Mouse (Mus musculus): Measurements from ENCODE around the gene Oxsr1. TPM values are rescaled to one million over a fixed set of nuclear protein-coding genes. Genes with fewer than 3 reads are reported as not detected.
"Not testable (repeated sequence)": the region's sequence is repeated elsewhere in the genome, so short reads cannot be mapped to it uniquely, and the experiment has no call there.

Oxsr1 gene
- polyA plus RNA-seq, 1 experiment from 2014 or later = 13.8 TPM

DNA sequence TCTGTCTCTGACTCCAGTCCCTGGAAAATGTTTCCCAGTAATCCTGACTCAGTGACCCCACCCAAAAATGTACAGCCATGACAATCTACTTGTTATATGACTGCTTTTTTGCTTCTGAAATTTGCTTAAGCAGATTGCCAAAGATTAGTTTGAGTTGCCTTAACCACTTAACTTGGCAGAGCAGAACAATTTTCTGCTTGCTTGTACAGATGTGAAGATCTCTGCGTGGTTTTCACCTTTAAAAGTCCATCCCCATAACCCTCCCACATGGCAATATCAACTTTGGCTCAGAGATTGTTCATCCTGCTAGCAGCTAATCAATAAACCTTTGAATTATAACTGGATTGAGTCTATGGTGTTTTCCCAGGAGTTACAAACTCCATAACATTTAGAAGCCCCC is 13.2 kb downstream of the Oxsr1 start:
- WGBS = 82% methylated on average over 1 of the region's 1 CpGs
- no peak overlapping the region for H3K27ac ChIP-seq (replicated peaks)

GRCm38 (mm10) chr9:119305863-119306262 is 16.4 kb downstream of the Oxsr1 start:
- H3K27me3 ChIP-seq = no peaks in the 10 kb centered on the region
- 94% methylated on average over 7 of the region's 7 CpGs for WGBS
- H3K9ac ChIP-seq = no peak overlapping the region
- no peaks in the 10 kb centered on the region for H3K9me3 ChIP-seq
- peaks cover 15% of the 10 kb centered on the region for H3K36me3 ChIP-seq
- ATAC-seq (ENCODE audit: low FRiP score, low read depth) = no peak
- H3K4me2 ChIP-seq = no peak overlapping the region
- no peaks in the 10 kb centered on the region for H3K4me1 ChIP-seq (replicated peaks)
- no peak overlapping the region for H3K4me3 ChIP-seq
- no peak overlapping the region for H3K27ac ChIP-seq (replicated peaks)

More for the DNA sequence above, 13.2 kb downstream of the Oxsr1 start:
- Histone ChIP-seq H3K27me3 (no peaks in the 10 kb centered on the region), H3K4me3 (no peak overlapping the region), H3K9ac (no peak overlapping the region), H3K36me3 (no peaks in the 10 kb centered on the region), H3K4me2 (no peak overlapping the region), H3K4me1 (replicated peaks) (no peaks in the 10 kb centered on the region), H3K9me3 (no peaks in the 10 kb centered on the region)
- ATAC-seq (ENCODE audit: low FRiP score, low read depth) = no peak

DNA sequence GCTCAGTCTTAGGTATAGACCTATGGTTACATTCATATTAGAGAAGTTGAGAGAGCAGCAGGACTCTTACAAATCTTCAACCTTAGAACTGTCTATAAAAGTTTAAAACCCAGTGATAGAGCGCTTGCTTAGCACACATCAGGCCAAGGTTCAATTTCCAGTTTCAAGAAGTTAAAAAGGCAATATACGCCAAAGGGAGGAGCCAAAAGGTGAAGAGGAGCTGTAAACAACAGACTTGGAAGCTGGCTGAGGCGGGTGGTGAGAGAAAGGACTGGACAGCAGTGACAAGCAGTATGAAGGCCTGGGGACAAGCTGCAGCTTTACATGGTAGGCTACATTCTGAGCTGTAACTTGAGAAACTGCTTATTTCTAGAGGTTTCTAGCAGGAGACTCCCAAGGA is 23.7 kb downstream of the Oxsr1 start:
- WGBS = 95% methylated on average over 3 of the region's 3 CpGs
- Histone ChIP-seq H3K4me3 (no peak overlapping the region), H3K27me3 (no peaks in the 10 kb centered on the region), H3K36me3 (peaks cover 15% of the 10 kb centered on the region), H3K9me3 (no peaks in the 10 kb centered on the region), H3K4me1 (replicated peaks) (no peaks in the 10 kb centered on the region), H3K4me2 (no peak overlapping the region), H3K9ac (no peak overlapping the region), H3K27ac (replicated peaks) (no peak overlapping the region)
- ATAC-seq (ENCODE audit: low FRiP score, low read depth) = no peak

DNA sequence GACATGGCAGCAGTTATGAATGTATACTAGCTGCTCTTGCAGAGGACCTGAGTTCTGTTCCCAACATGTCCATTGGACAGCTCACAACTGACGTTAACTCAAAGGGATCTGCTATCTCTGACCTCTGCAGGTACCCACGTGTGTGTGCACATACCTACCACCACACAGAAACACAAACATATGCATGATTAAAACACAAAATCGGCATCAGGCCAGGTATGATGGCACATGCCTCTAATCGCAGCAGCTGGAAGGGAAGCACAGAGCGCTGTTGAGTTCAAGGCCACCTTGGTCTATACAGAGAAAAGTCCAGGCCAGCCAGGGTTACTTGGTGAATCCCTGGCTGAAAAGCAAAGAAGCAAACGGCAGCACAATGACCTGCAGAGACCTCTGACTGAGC is 24.5 kb downstream of the Oxsr1 start:
- no peaks in the 10 kb centered on the region for H3K9me3 ChIP-seq
- no peak overlapping the region for H3K9ac ChIP-seq
- no peak overlapping the region for H3K4me2 ChIP-seq
- no peak overlapping the region for H3K4me3 ChIP-seq
- no peak overlapping the region for H3K27ac ChIP-seq (replicated peaks)
- peaks cover 11% of the 10 kb centered on the region for H3K36me3 ChIP-seq
- no peak for ATAC-seq (ENCODE audit: low FRiP score, low read depth)
- H3K4me1 ChIP-seq (replicated peaks) = no peaks in the 10 kb centered on the region
- WGBS = 85% methylated on average over 6 of the region's 6 CpGs
- no peaks in the 10 kb centered on the region for H3K27me3 ChIP-seq

DNA sequence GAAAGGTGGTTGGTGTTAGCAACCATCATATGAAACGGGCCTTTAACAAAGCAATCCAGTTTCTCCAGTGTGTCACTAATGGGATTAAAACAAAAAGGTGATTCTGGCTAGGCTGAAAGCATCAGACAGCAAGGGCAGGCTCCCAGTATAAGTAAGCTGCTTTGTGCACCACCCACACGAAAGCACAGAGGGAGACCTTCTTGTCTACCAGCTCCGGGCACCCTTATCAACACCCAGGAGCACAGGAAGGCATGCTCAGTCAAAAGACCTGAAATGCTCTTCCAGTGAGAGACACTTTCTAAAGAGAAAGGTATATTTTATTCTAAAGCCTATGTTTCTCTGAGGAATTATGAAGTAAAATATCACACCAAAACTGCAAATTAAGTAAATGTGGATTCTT is 31.4 kb downstream of the Oxsr1 start:
- no peaks in the 10 kb centered on the region for H3K27me3 ChIP-seq
- no peak for ATAC-seq (ENCODE audit: low FRiP score, low read depth)

GRCm38 (mm10) chr9:119280894-119281682 is 41.1 kb downstream of the Oxsr1 start:
- Histone ChIP-seq H3K4me3 (no peak overlapping the region), H3K4me2 (no peak overlapping the region), H3K27me3 (no peaks in the 10 kb centered on the region), H3K9me3 (no peaks in the 10 kb centered on the region), H3K9ac (no peak overlapping the region), H3K4me1 (replicated peaks) (peaks cover 7% of the 10 kb centered on the region; the same call in 1 of the 2 replicates), H3K27ac (replicated peaks) (no peak overlapping the region), H3K36me3 (peaks cover 13% of the 10 kb centered on the region; the same call in 1 of the 2 replicates)
- WGBS = 83% methylated on average over 5 of the region's 5 CpGs
- ATAC-seq (ENCODE audit: low FRiP score, low read depth) = no peak

More for the DNA sequence above, 31.4 kb downstream of the Oxsr1 start:
- 90% methylated on average over 3 of the region's 3 CpGs for WGBS
- no peak overlapping the region for H3K9ac ChIP-seq
- H3K27ac ChIP-seq (replicated peaks) = no peak overlapping the region
- H3K36me3 ChIP-seq = peaks cover 4% of the 10 kb centered on the region; the same call in 1 of the 2 replicates
- no peaks in the 10 kb centered on the region for H3K9me3 ChIP-seq
- H3K4me3 ChIP-seq = no peak overlapping the region
- H3K4me2 ChIP-seq = no peak overlapping the region
- H3K4me1 ChIP-seq (replicated peaks) = no peaks in the 10 kb centered on the region

DNA sequence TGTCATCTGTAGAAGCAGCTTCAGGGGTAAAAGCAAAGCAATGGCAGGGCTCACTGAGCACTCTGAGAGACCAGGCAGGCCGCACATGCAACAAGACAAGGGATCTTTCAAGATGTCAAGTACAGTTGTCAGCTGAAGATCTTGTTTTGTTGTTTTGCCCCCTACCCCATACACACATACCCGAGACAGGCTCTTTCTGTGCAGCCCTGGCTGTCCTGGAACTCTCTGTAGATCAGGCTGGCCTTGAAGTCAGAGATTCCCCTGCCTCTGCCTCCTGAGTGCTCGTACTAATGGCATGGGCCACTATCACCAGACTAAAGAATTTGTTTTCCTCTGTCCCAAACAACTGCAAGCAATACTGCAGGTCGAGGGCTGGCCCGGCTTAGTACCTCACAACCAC is 44.2 kb downstream of the Oxsr1 start:
- Histone ChIP-seq H3K9ac (no peak overlapping the region), H3K4me2 (no peak overlapping the region), H3K27me3 (no peaks in the 10 kb centered on the region), H3K27ac (replicated peaks) (no peak overlapping the region), H3K9me3 (no peaks in the 10 kb centered on the region), H3K36me3 (peaks cover 9% of the 10 kb centered on the region; the same call in 1 of the 2 replicates), H3K4me1 (replicated peaks) (peaks cover 11% of the 10 kb centered on the region), H3K4me3 (no peak overlapping the region)
- no peak for ATAC-seq (ENCODE audit: low FRiP score, low read depth)
- 95% methylated on average over 5 of the region's 5 CpGs for whole genome bisulfite sequencing

DNA sequence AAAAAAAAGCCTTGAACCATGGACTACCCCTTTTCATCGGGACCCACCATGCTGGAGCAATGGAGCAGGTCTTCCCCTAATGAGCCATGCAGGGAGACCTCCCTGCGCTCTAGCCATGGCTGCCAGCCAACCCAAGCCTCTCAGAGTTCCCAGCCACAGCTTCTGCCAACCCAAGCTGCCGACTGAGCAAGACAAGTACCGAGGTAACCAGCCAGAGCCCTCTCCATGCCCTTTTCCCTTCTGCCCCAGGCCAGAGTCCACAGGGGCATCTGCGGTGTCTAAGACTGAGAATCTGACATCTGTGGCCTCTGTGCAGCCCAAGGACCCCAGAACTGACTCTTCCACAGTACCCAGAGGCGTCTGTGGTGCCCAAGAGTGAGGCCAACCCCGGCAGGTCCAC is 45.9 kb downstream of the Oxsr1 start:
- Histone ChIP-seq H3K27me3 (no peaks in the 10 kb centered on the region), H3K4me1 (replicated peaks) (peaks cover 11% of the 10 kb centered on the region), H3K27ac (replicated peaks) (no peak overlapping the region), H3K4me3 (no peak overlapping the region), H3K4me2 (no peak overlapping the region), H3K9me3 (no peaks in the 10 kb centered on the region), H3K36me3 (0 out of 2 replicates have a peak, but pooled peaks cover 6% of the 10 kb centered on the region), H3K9ac (no peak overlapping the region)
- 58% methylated on average over 7 of the region's 7 CpGs for WGBS
- no peak for ATAC-seq (ENCODE audit: low FRiP score, low read depth)

DNA sequence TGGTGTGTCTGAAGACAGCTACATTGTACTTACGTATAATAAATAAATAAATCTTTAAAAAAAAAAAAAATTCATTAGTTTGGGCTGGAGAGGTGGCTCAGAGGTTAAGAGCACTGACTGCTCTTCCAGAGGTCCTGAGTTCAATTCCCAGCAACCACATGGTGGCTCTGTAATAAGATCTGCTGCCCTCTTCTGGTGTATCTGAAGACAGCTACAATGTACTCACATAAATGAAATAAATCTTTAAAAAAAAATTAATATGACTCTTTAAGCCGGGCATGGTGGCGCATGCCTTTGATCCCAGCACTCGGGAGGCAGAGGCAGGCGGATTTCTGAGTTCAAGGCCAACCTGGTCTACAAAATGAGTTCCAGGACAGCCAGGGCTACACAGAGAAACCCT is 47.4 kb downstream of the Oxsr1 start:
- WGBS = 96% methylated on average over 5 of the region's 5 CpGs
- H3K27ac ChIP-seq (replicated peaks); H3K4me3 ChIP-seq; H3K27me3 ChIP-seq; H3K36me3 ChIP-seq; H3K9me3 ChIP-seq; H3K9ac ChIP-seq; H3K4me2 ChIP-seq; ATAC-seq (ENCODE audit: low FRiP score, low read depth): not testable (repeated sequence)
- peaks cover 11% of the 10 kb centered on the region for H3K4me1 ChIP-seq (replicated peaks)

DNA sequence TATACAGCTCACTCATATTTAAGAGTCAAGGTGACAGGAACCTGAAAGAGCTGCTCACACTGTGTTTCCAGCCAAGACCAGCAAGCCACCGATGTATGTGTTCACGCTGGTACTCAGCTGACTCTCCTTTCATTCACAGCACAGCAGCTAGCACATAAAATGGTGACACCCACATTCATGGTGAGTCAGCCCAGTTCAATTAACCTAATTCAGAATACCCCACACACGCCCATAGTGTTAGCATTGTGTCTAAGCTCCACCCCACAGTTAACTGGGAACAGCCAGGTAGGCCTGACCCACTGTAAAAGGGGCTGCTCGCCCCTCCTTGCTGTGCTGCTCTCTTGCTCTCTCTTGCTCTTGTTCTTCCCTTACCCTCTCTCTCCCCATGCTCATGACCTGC is 50.7 kb downstream of the Oxsr1 start:
- Histone ChIP-seq H3K9ac (no peak overlapping the region), H3K27ac (replicated peaks) (no peak overlapping the region), H3K4me1 (replicated peaks) (peaks cover 8% of the 10 kb centered on the region), H3K9me3 (no peaks in the 10 kb centered on the region), H3K27me3 (no peaks in the 10 kb centered on the region), H3K4me3 (no peak overlapping the region), H3K36me3 (peaks cover 16% of the 10 kb centered on the region; the same call in 1 of the 2 replicates), H3K4me2 (no peak overlapping the region)
- no peak for ATAC-seq (ENCODE audit: low FRiP score, low read depth)
- WGBS = 87% methylated on average over 4 of the region's 4 CpGs

DNA sequence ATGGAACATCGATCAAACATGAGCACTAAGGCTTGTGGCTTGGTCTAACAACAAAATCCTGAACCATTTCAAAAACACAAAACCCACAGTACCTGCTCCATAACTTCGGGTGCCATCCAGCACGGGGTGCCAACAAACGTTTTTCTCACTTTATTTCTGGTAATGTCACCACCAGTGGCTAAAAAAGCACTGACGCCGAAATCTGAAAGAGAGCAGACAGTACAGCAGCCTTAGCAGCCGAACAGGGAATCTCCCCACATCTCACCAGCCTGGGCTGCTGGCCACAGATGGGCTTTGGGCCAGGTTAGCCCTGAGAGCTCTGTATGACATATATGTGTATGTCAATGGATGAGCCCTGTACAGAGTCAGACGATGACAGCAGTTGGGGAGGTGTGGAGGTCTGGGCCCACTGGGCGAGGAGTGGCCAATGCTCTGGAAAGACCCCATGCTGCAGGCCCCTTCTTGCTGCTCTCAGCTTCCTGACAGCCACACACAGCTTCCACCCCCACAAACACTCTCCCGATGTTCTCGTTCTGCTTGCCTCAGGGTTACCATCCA is 53.6 kb downstream of the Oxsr1 start:
- Histone ChIP-seq H3K9me3 (no peaks in the 10 kb centered on the region), H3K4me2 (no peak overlapping the region), H3K9ac (no peak overlapping the region), H3K27me3 (no peaks in the 10 kb centered on the region), H3K27ac (replicated peaks) (no peak overlapping the region), H3K4me1 (replicated peaks) (no peaks in the 10 kb centered on the region), H3K4me3 (no peak overlapping the region), H3K36me3 (peaks cover 27% of the 10 kb centered on the region)
- no peak for ATAC-seq (ENCODE audit: low FRiP score, low read depth)
- WGBS = 96% methylated on average over 11 of the region's 11 CpGs

- WGBS = 93% methylated on average over 6 of the region's 6 CpGs
- no peak overlapping the region for H3K27ac ChIP-seq (replicated peaks)
- H3K9ac ChIP-seq = no peak overlapping the region
- H3K36me3 ChIP-seq = peaks cover 30% of the 10 kb centered on the region
- H3K4me3 ChIP-seq = no peak overlapping the region
- H3K9me3 ChIP-seq = no peaks in the 10 kb centered on the region
- no peak overlapping the region for H3K4me2 ChIP-seq
- no peaks in the 10 kb centered on the region for H3K4me1 ChIP-seq (replicated peaks)
- no peak for ATAC-seq (ENCODE audit: low FRiP score, low read depth)
- no peaks in the 10 kb centered on the region for H3K27me3 ChIP-seq
These were observed 54.1 kb downstream of the Oxsr1 start for GRCm38 (mm10) chr9:119268120-119268519.

DNA sequence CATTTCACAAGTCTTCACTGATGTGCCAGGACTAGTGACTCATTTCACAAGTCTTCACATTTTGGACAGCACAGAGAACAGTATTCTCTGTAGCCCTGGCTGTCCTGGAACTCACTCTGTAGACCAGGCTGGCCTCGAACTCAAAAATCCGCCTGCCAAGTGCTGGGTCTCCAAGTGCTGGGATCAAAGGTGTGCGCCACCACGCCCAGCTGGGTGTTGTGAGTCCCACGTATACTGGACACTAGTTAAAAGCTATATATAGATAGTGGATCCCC is 56.2 kb downstream of the Oxsr1 start:
- not testable (repeated sequence) for H3K9me3 ChIP-seq; H3K27ac ChIP-seq (replicated peaks); H3K9ac ChIP-seq; ATAC-seq (ENCODE audit: low FRiP score, low read depth); H3K4me1 ChIP-seq (replicated peaks); H3K4me2 ChIP-seq; H3K4me3 ChIP-seq; H3K27me3 ChIP-seq
- peaks cover 33% of the 10 kb centered on the region for H3K36me3 ChIP-seq
- 98% methylated on average over 5 of the region's 5 CpGs for WGBS

All from hindbrain, embryonic 15.5 days (tissue).